Mouse (Mus musculus) left cerebral cortex, adult 9 months (tissue): ENCODE results near the gene Tanc1.
"Not testable (repeated sequence)": the region's sequence is repeated elsewhere in the genome, so short reads cannot be mapped to it uniquely, and the experiment has no call there.

Experiments used
- DNase-seq, 2 experiments: peaks; one replicate each; pipeline ENCODE4 v3.0.0; 2022; ENCODE audit warnings: low spot score in 2 of 2

Gene Tanc1

GRCm38 (mm10) chr2:59829718-59830117 lies 217.9 kb downstream of the Tanc1 start:
- DNase-seq = no peak

- no peak for DNase-seq
These were observed 218.3 kb downstream of the Tanc1 start for GRCm38 (mm10) chr2:59830151-59830550.

GRCm38 (mm10) chr2:59830940-59831339 lies 219.1 kb downstream of the Tanc1 start:
- DNase-seq = no peak

GRCm38 (mm10) chr2:59831831-59832230 lies 220.0 kb downstream of the Tanc1 start:
- DNase-seq = no peak

- no peak for DNase-seq
These were observed 227.0 kb downstream of the Tanc1 start for GRCm38 (mm10) chr2:59838825-59839224.

- DNase-seq = no peak
These were observed 227.9 kb downstream of the Tanc1 start for GRCm38 (mm10) chr2:59839755-59840154.

GRCm38 (mm10) chr2:59840191-59840590 lies 228.3 kb downstream of the Tanc1 start:
- DNase-seq = no peak

- DNase-seq = no peak
These were observed 229.5 kb downstream of the Tanc1 start for GRCm38 (mm10) chr2:59841189-59841939.

GRCm38 (mm10) chr2:59841944-59842343 lies 230.1 kb downstream of the Tanc1 start:
- DNase-seq = no peak

GRCm38 (mm10) chr2:59842556-59843008 lies 230.7 kb downstream of the Tanc1 start:
- no peak for DNase-seq

- no peak for DNase-seq
These were observed 231.3 kb downstream of the Tanc1 start for GRCm38 (mm10) chr2:59843156-59843555.

GRCm38 (mm10) chr2:59843848-59844247 lies 232.0 kb downstream of the Tanc1 start:
- no peak for DNase-seq

GRCm38 (mm10) chr2:59851885-59852284 lies 240.0 kb downstream of the Tanc1 start:
- DNase-seq = not testable (repeated sequence)

- DNase-seq = no peak
These were observed 241.1 kb downstream of the Tanc1 start for GRCm38 (mm10) chr2:59852916-59853315.

- no peak for DNase-seq
These were observed 241.7 kb downstream of the Tanc1 start for GRCm38 (mm10) chr2:59853543-59853942.

GRCm38 (mm10) chr2:59854363-59854762 lies 242.5 kb downstream of the Tanc1 start:
- no peak for DNase-seq

GRCm38 (mm10) chr2:59862618-59863017 lies 250.8 kb downstream of the Tanc1 start:
- no peak for DNase-seq

- DNase-seq = no peak
These were observed 258.7 kb downstream of the Tanc1 start for GRCm38 (mm10) chr2:59870526-59870925.

GRCm38 (mm10) chr2:59876482-59876881 lies 264.6 kb downstream of the Tanc1 start:
- DNase-seq = no peak

- DNase-seq = no peak
These were observed 265.5 kb downstream of the Tanc1 start for GRCm38 (mm10) chr2:59877335-59877734.

GRCm38 (mm10) chr2:59878221-59878620 lies 266.4 kb downstream of the Tanc1 start:
- DNase-seq = no peak

GRCm38 (mm10) chr2:59881404-59881803 lies 269.6 kb downstream of the Tanc1 start:
- no peak for DNase-seq

- DNase-seq = peak; percentile 80 to 87
These were observed 270.2 kb downstream of the Tanc1 start, which contains the start of gene Wdsub1 for GRCm38 (mm10) chr2:59881831-59882741. Gene Wdsub1 (minus strand): TSS chr2:59882591.
